Mouse (Mus musculus): ENCODE results near the gene Atp10a. TPM values are rescaled to one million over a fixed set of nuclear protein-coding genes. Genes with fewer than 3 reads are reported as not detected.

Gene Atp10a
- polyA plus RNA-seq, 2 experiments: 0.42 to 0.60 TPM

GRCm38 (mm10) chr7:58842818-58843217, 186.9 kb downstream of the Atp10a start:
- Histone ChIP-seq H3K4me1 (replicated peaks; ENCODE audit: control insufficient read depth in 2 of 2, insufficient read depth in 2 of 2, low read length in 1 of 2) (peaks cover 0 to 7% of the 10 kb centered on the region in 2 experiments; a peak in 1 of 4 replicates), H3K9me3 (ENCODE audit: control insufficient read depth, low read length) (no peaks in the 10 kb centered on the region), H3K4me2 (ENCODE audit: low read depth) (no peak overlapping the region), H3K4me3 (ENCODE audit: insufficient read depth in 1 of 2, low read depth in 2 of 2, low read length in 2 of 2) (no peak overlapping the region), H3K27ac (no peak overlapping the region), H3K36me3 (replicated peaks; ENCODE audit: control insufficient read depth, insufficient read depth, low read depth) (no peaks in the 10 kb centered on the region), H3K9ac (replicated peaks) (no peak overlapping the region), H3K27me3 (ENCODE audit: control insufficient read depth, insufficient read depth, low read length) (no peaks in the 10 kb centered on the region)
- TF ChIP-seq CTCF (IDR thresholded peaks at IDR 0.05; ENCODE audit: low read depth) (no peak), EP300 (IDR thresholded peaks at IDR 0.05; ENCODE audit: low read depth) (no peak)
- no peak for DNase-seq (ENCODE audit: low read depth in 3 of 3, low spot score in 3 of 3)
- 41% methylated on average over 3 of the region's 3 CpGs for WGBS (ENCODE audit: insufficient replicate concordance)
- ATAC-seq (ENCODE audit: insufficient read depth): no peak

GRCm38 (mm10) chr7:58843767-58844445, 187.9 kb downstream of the Atp10a start:
- WGBS (ENCODE audit: insufficient replicate concordance): 1% methylated on average over 9 of the region's 9 CpGs

GRCm38 (mm10) chr7:58844449-58844848, 188.5 kb downstream of the Atp10a start:
- H3K4me1 ChIP-seq (replicated peaks; ENCODE audit: control insufficient read depth in 2 of 2, insufficient read depth in 2 of 2, low read length in 1 of 2): peaks cover 0 to 7% of the 10 kb centered on the region in 2 experiments; a peak in 1 of 4 replicates
- H3K36me3 ChIP-seq (replicated peaks; ENCODE audit: control insufficient read depth, insufficient read depth, low read depth): no peaks in the 10 kb centered on the region
- H3K27me3 ChIP-seq (ENCODE audit: control insufficient read depth, insufficient read depth, low read length): no peaks in the 10 kb centered on the region
- H3K4me3 ChIP-seq (ENCODE audit: insufficient read depth in 1 of 2, low read depth in 2 of 2, low read length in 2 of 2): no peak overlapping the region
- H3K9me3 ChIP-seq (ENCODE audit: control insufficient read depth, low read length): no peaks in the 10 kb centered on the region
- DNase-seq (ENCODE audit: low read depth in 3 of 3, low spot score in 3 of 3) (no peak), ATAC-seq (ENCODE audit: insufficient read depth) (no peak)
- H3K27ac ChIP-seq: no peak overlapping the region
- H3K4me2 ChIP-seq (ENCODE audit: low read depth): no peak overlapping the region
- TF ChIP-seq CTCF (IDR thresholded peaks at IDR 0.05; ENCODE audit: low read depth): no peak
- no peak for TF ChIP-seq EP300 (IDR thresholded peaks at IDR 0.05; ENCODE audit: low read depth)
- no peak overlapping the region for H3K9ac ChIP-seq (replicated peaks)
- 21% methylated on average over 4 of the region's 4 CpGs for WGBS (ENCODE audit: insufficient replicate concordance)

More at GRCm38 (mm10) chr7:58843767-58844445, 187.9 kb downstream of the Atp10a start:
- no peak overlapping the region for H3K27ac ChIP-seq
- no peaks in the 10 kb centered on the region for H3K27me3 ChIP-seq (ENCODE audit: control insufficient read depth, insufficient read depth, low read length)
- H3K4me2 ChIP-seq (ENCODE audit: low read depth): no peak overlapping the region
- 0 out of 2 replicates have a peak, but pooled peaks have one; percentile 31 for ATAC-seq (ENCODE audit: insufficient read depth)
- H3K9ac ChIP-seq (replicated peaks): no peak overlapping the region
- no peak for TF ChIP-seq CTCF (IDR thresholded peaks at IDR 0.05; ENCODE audit: low read depth)
- no peak for TF ChIP-seq EP300 (IDR thresholded peaks at IDR 0.05; ENCODE audit: low read depth)
- peaks cover 0 to 7% of the 10 kb centered on the region in 2 experiments; a peak in 1 of 4 replicates for H3K4me1 ChIP-seq (replicated peaks; ENCODE audit: control insufficient read depth in 2 of 2, insufficient read depth in 2 of 2, low read length in 1 of 2)
- no peaks in the 10 kb centered on the region for H3K9me3 ChIP-seq (ENCODE audit: control insufficient read depth, low read length)
- peak; percentile 10 to 12 (median 12) for DNase-seq (ENCODE audit: low read depth in 3 of 3, low spot score in 3 of 3)
- H3K4me3 ChIP-seq (ENCODE audit: insufficient read depth in 1 of 2, low read depth in 2 of 2, low read length in 2 of 2): no peak overlapping the region
- H3K36me3 ChIP-seq (replicated peaks; ENCODE audit: control insufficient read depth, insufficient read depth, low read depth): no peaks in the 10 kb centered on the region

- Histone ChIP-seq H3K9ac (replicated peaks) (no peak overlapping the region), H3K4me3 (ENCODE audit: insufficient read depth in 1 of 2, low read depth in 2 of 2, low read length in 2 of 2) (no peak overlapping the region), H3K4me2 (ENCODE audit: low read depth) (no peak overlapping the region), H3K27ac (no peak overlapping the region), H3K4me1 (replicated peaks; ENCODE audit: control insufficient read depth in 2 of 2, insufficient read depth in 2 of 2, low read length in 1 of 2) (no peaks in the 10 kb centered on the region), H3K9me3 (ENCODE audit: control insufficient read depth, low read length) (no peaks in the 10 kb centered on the region), H3K27me3 (ENCODE audit: control insufficient read depth, insufficient read depth, low read length) (no peaks in the 10 kb centered on the region), H3K36me3 (replicated peaks; ENCODE audit: control insufficient read depth, insufficient read depth, low read depth) (no peaks in the 10 kb centered on the region)
- 50% methylated on average over 4 of the region's 4 CpGs for WGBS (ENCODE audit: insufficient replicate concordance)
- TF ChIP-seq CTCF (IDR thresholded peaks at IDR 0.05; ENCODE audit: low read depth) (no peak), EP300 (IDR thresholded peaks at IDR 0.05; ENCODE audit: low read depth) (no peak)
- DNase-seq (ENCODE audit: low read depth in 3 of 3, low spot score in 3 of 3) (no peak), ATAC-seq (ENCODE audit: insufficient read depth) (no peak)
Measured at GRCm38 (mm10) chr7:58858921-58859320, 203.0 kb downstream of the Atp10a start.

- no peak for TF ChIP-seq EP300 (IDR thresholded peaks at IDR 0.05; ENCODE audit: low read depth)
- no peak for TF ChIP-seq CTCF (IDR thresholded peaks at IDR 0.05; ENCODE audit: low read depth)
- Histone ChIP-seq H3K27me3 (ENCODE audit: control insufficient read depth, insufficient read depth, low read length) (no peaks in the 10 kb centered on the region), H3K4me1 (replicated peaks; ENCODE audit: control insufficient read depth in 2 of 2, insufficient read depth in 2 of 2, low read length in 1 of 2) (no peaks in the 10 kb centered on the region), H3K4me2 (ENCODE audit: low read depth) (no peak overlapping the region), H3K9ac (replicated peaks) (no peak overlapping the region), H3K36me3 (replicated peaks; ENCODE audit: control insufficient read depth, insufficient read depth, low read depth) (no peaks in the 10 kb centered on the region), H3K4me3 (ENCODE audit: insufficient read depth in 1 of 2, low read depth in 2 of 2, low read length in 2 of 2) (no peak overlapping the region), H3K9me3 (ENCODE audit: control insufficient read depth, low read length) (no peaks in the 10 kb centered on the region), H3K27ac (no peak overlapping the region)
- 61% methylated on average over 3 of the region's 3 CpGs for WGBS (ENCODE audit: insufficient replicate concordance)
- ATAC-seq (ENCODE audit: insufficient read depth) (no peak), DNase-seq (ENCODE audit: low read depth in 3 of 3, low spot score in 3 of 3) (no peak)
Measured at GRCm38 (mm10) chr7:58863174-58863573, 207.2 kb downstream of the Atp10a start.

All from liver, embryonic 14.5 days (tissue).